Mouse (Mus musculus): ENCODE measurements around the gene Prl3c1.
"Not testable (repeated sequence)": the region's sequence is repeated elsewhere in the genome, so short reads cannot be mapped to it uniquely, and the experiment has no call there.

The Prl3c1 gene

DNA sequence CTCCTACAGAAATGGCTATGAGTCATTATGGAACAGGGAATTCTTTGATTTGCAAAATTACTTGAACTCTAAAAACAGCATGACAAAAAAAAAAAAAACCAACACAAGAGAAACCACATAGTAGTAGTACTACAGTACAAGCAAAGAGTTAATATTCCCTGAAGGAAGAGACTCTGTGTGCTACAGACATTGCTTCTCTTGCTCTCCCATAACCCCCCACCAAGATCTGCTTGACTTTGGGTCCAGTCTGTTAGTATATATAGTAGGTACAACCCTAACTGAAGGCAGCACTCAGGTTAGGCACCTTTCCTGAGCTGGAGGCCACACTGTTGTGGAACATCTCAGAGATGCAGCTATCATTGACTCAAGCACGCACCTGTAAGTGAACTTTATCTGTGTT lies at the start of gene Prl3c1:
Prl3c1 (plus strand) TSS at position 301 of the 400 bp plus-strand sequence.
- no peak for DNase-seq (ENCODE audit: extremely low spot score)

DNA sequence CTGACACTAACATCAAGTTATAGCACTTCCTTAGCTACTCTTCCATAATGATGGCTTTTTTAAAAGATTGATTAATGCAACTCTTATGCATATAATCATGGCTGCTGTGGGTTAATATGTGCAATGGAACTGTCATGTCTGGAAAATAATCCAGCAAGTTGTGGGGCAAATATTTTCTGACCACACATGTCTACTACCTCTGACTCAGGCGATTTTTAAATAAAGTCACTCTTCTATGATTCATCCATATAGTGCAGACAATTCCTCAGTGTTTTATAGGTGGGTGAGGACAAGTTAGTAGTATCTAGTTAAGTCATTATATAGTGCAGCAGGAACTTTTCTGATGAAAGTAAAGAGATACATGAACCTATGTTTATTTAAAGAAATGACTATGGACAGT lies 48.2 kb upstream of the Prl3c1 start:
- no peak for DNase-seq (ENCODE audit: extremely low spot score)

DNA sequence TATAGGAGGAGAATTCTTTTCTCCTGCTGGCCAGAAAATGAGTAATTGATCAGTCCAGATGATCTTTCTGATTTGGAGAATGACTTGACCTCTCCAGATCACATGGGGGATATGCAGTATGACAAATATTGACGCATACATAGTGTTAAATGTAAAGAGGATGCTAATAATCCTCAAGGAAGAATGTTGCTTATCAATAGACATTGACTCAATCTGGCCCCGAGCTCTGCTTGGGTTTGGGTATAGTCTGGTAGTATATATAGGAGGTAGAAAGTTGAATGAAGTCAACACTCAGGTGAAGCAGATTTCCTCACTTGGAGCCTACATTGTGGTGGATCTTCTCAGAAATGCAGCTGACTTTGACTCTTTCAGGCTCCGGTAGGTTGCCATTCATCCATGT lies 40.0 kb upstream of the Prl3c1 start, which contains the start of gene Prl3d3:
Prl3d3 (plus strand) TSS at position 301 of the 400 bp plus-strand sequence.
- DNase-seq (ENCODE audit: extremely low spot score), result not testable (repeated sequence)

DNA sequence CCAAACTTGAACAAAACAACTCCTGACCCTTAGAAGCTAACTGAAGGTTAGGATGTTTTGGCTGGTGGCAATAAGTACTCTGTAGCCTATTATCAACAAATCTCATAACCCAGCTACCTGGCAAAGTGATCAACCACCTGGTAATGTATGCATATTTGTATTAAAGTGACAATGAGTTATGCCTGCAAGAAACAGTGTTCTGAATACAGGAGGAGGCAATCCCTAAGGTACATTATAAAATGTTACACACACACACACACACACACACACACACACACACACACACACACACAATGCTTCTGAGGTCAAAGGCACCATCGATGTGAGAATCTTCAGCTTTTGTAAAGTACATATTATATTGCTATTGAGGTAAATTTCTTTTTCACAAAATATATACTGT lies 45.1 kb downstream of the Prl3c1 start, which contains the start of gene Prl3b1:
Prl3b1 (plus strand) TSS at position 301 of the 400 bp plus-strand sequence.
- no peak for DNase-seq (ENCODE audit: extremely low spot score)
